25 mouse cellular contexts compared by ENCODE assay signal in genomic region chr1:181624876-181625275, GRCm38 (mm10). TPM values are rescaled to one million over a fixed set of nuclear protein-coding genes. Genes with fewer than 3 reads are reported as not detected.
DNase-seq lines count a peak whose midpoint lies in the region; TF ChIP-seq lines count a peak whose summit lies in the region.
"Had no signal": no experiment of that assay in that cellular context is flagged by ENCODE, and none has a peak within 500 bp of the region (broad histone marks: within the 10 kb centered on the region; RNA-seq: fewer than 3 reads in every experiment).

No protein-coding gene starts in this region.

- H3K4me1 ChIP-seq in thymus, adult 2 months (replicated peaks; ENCODE audit: control insufficient read depth, insufficient read depth, low read length): no peaks in the 10 kb centered on the region
- H3K4me1 ChIP-seq: lung, embryonic 15.5 days had no signal

- TF ChIP-seq POLR2A in thymus, adult 2 months (IDR thresholded peaks at IDR 0.05; ENCODE audit: control insufficient read depth, extremely low read depth, insufficient read depth, low read length, poor library complexity): no peak

- H3K27ac ChIP-seq in thymus, adult 2 months (ENCODE audit: control insufficient read depth, insufficient read depth, low read length): no peak overlapping the region
- H3K27ac ChIP-seq: gastrocnemius, adult 2 months; heart, embryonic 10.5 days; heart, embryonic 15.5 days; kidney, postnatal 0 days; limb, embryonic 13.5 days; lung, embryonic 15.5 days had no signal

- no peaks in the 10 kb centered on the region for H3K36me3 ChIP-seq in thymus, adult 2 months (ENCODE audit: control insufficient read depth, insufficient read depth, low read length)
- H3K36me3 ChIP-seq: heart, embryonic 10.5 days; heart, embryonic 15.5 days; limb, embryonic 13.5 days; lung, embryonic 15.5 days had no signal

- DNase-seq in heart, adult 11 months: peak; percentile 79
- DNase-seq in heart, adult 9 months (ENCODE audit: low spot score in 2 of 2): no peak
- DNase-seq in left cerebral cortex, adult 18-20 months (ENCODE audit: low spot score in 2 of 2): peak; percentile 10 to 31
- DNase-seq in left cerebral cortex, postnatal 10 days (ENCODE audit: extremely low spot score in 1 of 2, low spot score in 2 of 2): no peak
- DNase-seq in left cerebral cortex, postnatal 25 days (ENCODE audit: low spot score in 2 of 2): peak; percentile 40 to 80
- DNase-seq in right cerebral cortex, postnatal 36 days (ENCODE audit: low spot score in 2 of 2): peak; percentile 37 to 67
- DNase-seq in adrenal gland, postnatal 4 days (ENCODE audit: low spot score in 2 of 2): no peak
- no peak for DNase-seq in thymus, adult 2 months
- DNase-seq: adrenal gland, postnatal 10 days; cerebellum, adult 11-12 months; cerebellum, postnatal 10 days; forebrain, postnatal 0 days; gastrocnemius, adult 2 months; kidney, adult 18-20 months; kidney, postnatal 4 days; spleen, adult 18-20 months; thymus, adult 18-20 months; thymus, postnatal 36 days had no signal

- no peak for TF ChIP-seq CTCF in thymus, adult 2 months (IDR thresholded peaks at IDR 0.05; ENCODE audit: borderline replicate concordance, control insufficient read depth, extremely low read depth, insufficient read depth, low read length, poor library complexity)

- no peaks in the 10 kb centered on the region for H3K27me3 ChIP-seq in thymus, adult 2 months (ENCODE audit: control insufficient read depth, insufficient read depth, low read length)
- H3K27me3 ChIP-seq: heart, embryonic 15.5 days; lung, embryonic 15.5 days had no signal

- 90% methylated on average over 8 of the region's 8 CpGs for WGBS in thymus, adult 2 months

- intact Hi-C loops in left cerebral cortex, postnatal 10 days (cut with DNase I): no loop called here
- intact Hi-C loops in left cerebral cortex, postnatal 25 days (cut with DNase I): no loop called here

- H3K4me3 ChIP-seq in thymus, adult 2 months (ENCODE audit: control insufficient read depth, insufficient read depth, low read length): no peak overlapping the region
- H3K4me3 ChIP-seq: erythroblast, embryonic 14.5 days; gastrocnemius, adult 2 months; heart, embryonic 10.5 days; heart, embryonic 15.5 days; limb, embryonic 13.5 days; lung, embryonic 15.5 days had no signal

RNA-seq across cellular contexts. Expression of gene Dnah14, which starts 48.5 kb away (rescaled TPM):
- 1 to 10 TPM; 1.1 to 1.9 TPM for total RNA-seq in left cerebral cortex, adult 18-20 months (2021)
- total RNA-seq in left cerebral cortex, postnatal 10 days (2021): 1 to 10 TPM; 2.0 to 2.6 TPM
- 1 to 10 TPM in 1 of 2 experiments, under 1 TPM in 1; 0.69 to 1.9 TPM for total RNA-seq in left cerebral cortex, postnatal 25 days (2021)
- total RNA-seq in adrenal gland, postnatal 4 days (2021): not detected
- 0.09 TPM in 1 of 2 replicates, not detected in the other for polyA plus RNA-seq in thymus, adult 2 months (2012; rRNA removed)
- total RNA-seq: gastrocnemius, adult 2 months; heart, postnatal 25 days had no signal
- polyA plus RNA-seq: erythroblast, embryonic 14.5 days had no signal

Comparison
In these comparisons a context has a peak if more than half of its experiments do, and no peak if none do; other contexts are left out.
1. DNase-seq: peak in heart, adult 11 months (single experiment), left cerebral cortex, adult 18-20 months (2 of 2), left cerebral cortex, postnatal 25 days (2 of 2) and right cerebral cortex, postnatal 36 days (2 of 2); none in heart, adult 9 months (0 of 2), left cerebral cortex, postnatal 10 days (0 of 2), adrenal gland, postnatal 4 days (0 of 2) and thymus, adult 2 months (single experiment).